Mouse (Mus musculus): ENCODE data around the gene Tspoap1. TPM values are rescaled to one million over a fixed set of nuclear protein-coding genes. Genes with fewer than 3 reads are reported as not detected.

Tspoap1 gene
- polyA plus RNA-seq, 1 experiment, result 198 TPM

- DNase-seq, result no peak
- no peaks in the 10 kb centered on the region for H3K27me3 ChIP-seq (ENCODE audit: control insufficient read depth, insufficient read depth, low read length)
- no peak overlapping the region for H3K27ac ChIP-seq (ENCODE audit: insufficient read depth, low read length)
- WGBS, result 74% methylated on average over 5 of the region's 5 CpGs
- TF ChIP-seq CTCF (IDR thresholded peaks at IDR 0.05; ENCODE audit: borderline replicate concordance, insufficient read depth, low read depth, low read length) (no peak), POLR2A (IDR thresholded peaks at IDR 0.05; ENCODE audit: borderline replicate concordance, insufficient read depth, low read length) (no peak)
- no peak overlapping the region for H3K4me3 ChIP-seq (replicated peaks; ENCODE audit: insufficient read depth, low read depth, low read length)
- H3K4me1 ChIP-seq (ENCODE audit: control insufficient read depth, insufficient read depth, low read length), result 0 out of 2 replicates have a peak, but pooled peaks cover 1% of the 10 kb centered on the region
These were observed 26.0 kb upstream of the Tspoap1 start for GRCm38 (mm10) chr11:87734346-87734745.

- no peak for DNase-seq
- H3K4me3 ChIP-seq (replicated peaks; ENCODE audit: insufficient read depth, low read depth, low read length), result no peak overlapping the region
- TF ChIP-seq CTCF (IDR thresholded peaks at IDR 0.05; ENCODE audit: borderline replicate concordance, insufficient read depth, low read depth, low read length) (no peak), POLR2A (IDR thresholded peaks at IDR 0.05; ENCODE audit: borderline replicate concordance, insufficient read depth, low read length) (no peak)
- 91% methylated on average over 6 of the region's 6 CpGs for WGBS
- no peak overlapping the region for H3K27ac ChIP-seq (ENCODE audit: insufficient read depth, low read length)
- H3K27me3 ChIP-seq (ENCODE audit: control insufficient read depth, insufficient read depth, low read length), result no peaks in the 10 kb centered on the region
- 0 out of 2 replicates have a peak, but pooled peaks cover 2% of the 10 kb centered on the region for H3K4me1 ChIP-seq (ENCODE audit: control insufficient read depth, insufficient read depth, low read length)
These were observed 24.6 kb upstream of the Tspoap1 start for GRCm38 (mm10) chr11:87735691-87736090.

GRCm38 (mm10) chr11:87736647-87737134, 23.6 kb upstream of the Tspoap1 start:
- DNase-seq, result peak; percentile 65 to 68
- WGBS, result 2% methylated on average over 31 of the region's 31 CpGs

GRCm38 (mm10) chr11:87737175-87737740, 23.1 kb upstream of the Tspoap1 start, which contains the start of gene Supt4a:
TSS of gene Supt4a (plus strand) at chr11:87737552.
- Histone ChIP-seq H3K27ac (ENCODE audit: insufficient read depth, low read length) (peak within 1 kb of the TSS; percentile 32), H3K27me3 (ENCODE audit: control insufficient read depth, insufficient read depth, low read length) (no peaks in the 10 kb centered on the region), H3K4me1 (ENCODE audit: control insufficient read depth, insufficient read depth, low read length) (0 out of 2 replicates have a peak, but pooled peaks cover 2% of the 10 kb centered on the region), H3K4me3 (replicated peaks; ENCODE audit: insufficient read depth, low read depth, low read length) (peak within 1 kb of the TSS; percentile 88)
- DNase-seq, result peak; percentile 96 to 97
- WGBS, result under 1% methylated on average over 57 of the region's 57 CpGs
- TF ChIP-seq CTCF (IDR thresholded peaks at IDR 0.05; ENCODE audit: borderline replicate concordance, insufficient read depth, low read depth, low read length), result no peak
- TF ChIP-seq POLR2A (IDR thresholded peaks at IDR 0.05; ENCODE audit: borderline replicate concordance, insufficient read depth, low read length), result peak; percentile 89

More at GRCm38 (mm10) chr11:87736647-87737134, 23.6 kb upstream of the Tspoap1 start:
- peak overlapping the region; percentile 58 for H3K4me3 ChIP-seq (replicated peaks; ENCODE audit: insufficient read depth, low read depth, low read length)
- H3K4me1 ChIP-seq (ENCODE audit: control insufficient read depth, insufficient read depth, low read length), result 0 out of 2 replicates have a peak, but pooled peaks cover 2% of the 10 kb centered on the region
- TF ChIP-seq POLR2A (IDR thresholded peaks at IDR 0.05; ENCODE audit: borderline replicate concordance, insufficient read depth, low read length), result no peak
- no peak for TF ChIP-seq CTCF (IDR thresholded peaks at IDR 0.05; ENCODE audit: borderline replicate concordance, insufficient read depth, low read depth, low read length)
- no peaks in the 10 kb centered on the region for H3K27me3 ChIP-seq (ENCODE audit: control insufficient read depth, insufficient read depth, low read length)
- peak overlapping the region; percentile 16 for H3K27ac ChIP-seq (ENCODE audit: insufficient read depth, low read length)

- no peaks in the 10 kb centered on the region for H3K27me3 ChIP-seq (ENCODE audit: control insufficient read depth, insufficient read depth, low read length)
- DNase-seq, result no peak
- H3K4me3 ChIP-seq (replicated peaks; ENCODE audit: insufficient read depth, low read depth, low read length), result no peak overlapping the region
- 88% methylated on average over 3 of the region's 3 CpGs for WGBS
- no peak overlapping the region for H3K27ac ChIP-seq (ENCODE audit: insufficient read depth, low read length)
- no peak for TF ChIP-seq POLR2A (IDR thresholded peaks at IDR 0.05; ENCODE audit: borderline replicate concordance, insufficient read depth, low read length)
- no peak for TF ChIP-seq CTCF (IDR thresholded peaks at IDR 0.05; ENCODE audit: borderline replicate concordance, insufficient read depth, low read depth, low read length)
- 0 out of 2 replicates have a peak, but pooled peaks cover 2% of the 10 kb centered on the region for H3K4me1 ChIP-seq (ENCODE audit: control insufficient read depth, insufficient read depth, low read length)
These were observed 16.6 kb upstream of the Tspoap1 start for GRCm38 (mm10) chr11:87743691-87744090.

- WGBS, result 83% methylated on average over 4 of the region's 4 CpGs
- no peaks in the 10 kb centered on the region for H3K4me1 ChIP-seq (ENCODE audit: control insufficient read depth, insufficient read depth, low read length)
These were observed 15.4 kb upstream of the Tspoap1 start for GRCm38 (mm10) chr11:87744964-87745363.

GRCm38 (mm10) chr11:87745632-87746555, 14.4 kb upstream of the Tspoap1 start:
- H3K4me3 ChIP-seq (replicated peaks; ENCODE audit: insufficient read depth, low read depth, low read length), result no peak overlapping the region
- H3K4me1 ChIP-seq (ENCODE audit: control insufficient read depth, insufficient read depth, low read length), result no peaks in the 10 kb centered on the region
- no peaks in the 10 kb centered on the region for H3K27me3 ChIP-seq (ENCODE audit: control insufficient read depth, insufficient read depth, low read length)
- DNase-seq, result no peak
- H3K27ac ChIP-seq (ENCODE audit: insufficient read depth, low read length), result no peak overlapping the region
- 81% methylated on average over 9 of the region's 9 CpGs for WGBS
- TF ChIP-seq CTCF (IDR thresholded peaks at IDR 0.05; ENCODE audit: borderline replicate concordance, insufficient read depth, low read depth, low read length) (no peak), POLR2A (IDR thresholded peaks at IDR 0.05; ENCODE audit: borderline replicate concordance, insufficient read depth, low read length) (no peak)

More at GRCm38 (mm10) chr11:87744964-87745363, 15.4 kb upstream of the Tspoap1 start:
- TF ChIP-seq CTCF (IDR thresholded peaks at IDR 0.05; ENCODE audit: borderline replicate concordance, insufficient read depth, low read depth, low read length), result no peak
- TF ChIP-seq POLR2A (IDR thresholded peaks at IDR 0.05; ENCODE audit: borderline replicate concordance, insufficient read depth, low read length), result no peak
- DNase-seq, result no peak
- Histone ChIP-seq H3K4me3 (replicated peaks; ENCODE audit: insufficient read depth, low read depth, low read length) (no peak overlapping the region), H3K27me3 (ENCODE audit: control insufficient read depth, insufficient read depth, low read length) (no peaks in the 10 kb centered on the region), H3K27ac (ENCODE audit: insufficient read depth, low read length) (no peak overlapping the region)

All from cerebellum, adult 2 months (tissue).